Mouse (Mus musculus) ovary, adult 2 months (tissue): Measurements from ENCODE around the gene Gm29423. TPM values are rescaled to one million over a fixed set of nuclear protein-coding genes. Genes with fewer than 3 reads are reported as not detected.

Experiments used
- polyA plus RNA-seq: library from polyadenylated mRNA; depleted of rRNA; stranded (reverse); fragments of >200 nt; gene quantifications from 2 replicates; pipeline ENCODE4 v1.2.3, GENCODE M21; 2012; rRNA removed

Gm29423 gene
- not detected in 2 replicates for polyA plus RNA-seq

GRCm38 (mm10) chrY:70303187-70303586 lies at the start of gene Gm29423, which contains the start of gene Gm29644:
Gene Gm29423, minus strand, starts transcription at chrY:70303287.
Gene Gm29644, minus strand, starts transcription at chrY:70303343.

GRCm38 (mm10) chrY:70273542-70273941 lies 29.5 kb downstream of the Gm29423 start, which contains the start of gene Gm21118:
Gene Gm21118, minus strand, starts transcription at chrY:70273642.

Other genes starting within 250 kb of the Gm29423 start
- gene Gm21118, start 29.6 kb downstream of the Gm29423 start, polyA plus RNA-seq, result not detected in 2 replicates
- gene Gm29644, start 56 bp upstream of the Gm29423 start, polyA plus RNA-seq, result not detected in 2 replicates
- gene Gm20888, start 138.6 kb upstream of the Gm29423 start, polyA plus RNA-seq, result not detected in 2 replicates